Mouse (Mus musculus) ovary, postnatal 14 days (tissue): ENCODE measurements around the gene Xrcc1.
"Not testable (repeated sequence)": the region's sequence is repeated elsewhere in the genome, so short reads cannot be mapped to it uniquely, and the experiment has no call there.

ENCODE experiments used
- DNase-seq: peaks from one replicate; pipeline ENCODE4 v3.0.0; 2022; ENCODE audit warnings: low spot score

The Xrcc1 gene

GRCm38 (mm10) chr7:24546068-24546614 lies at the start of gene Xrcc1, which contains the start of gene Pinlyp:
Xrcc1 (plus strand) TSS chr7:24546289.
Pinlyp (minus strand) TSS chr7:24546118.
- DNase-seq: no peak

- DNase-seq: no peak
Observed at GRCm38 (mm10) chr7:24499856-24500577, 46.1 kb upstream of the Xrcc1 start.

GRCm38 (mm10) chr7:24500929-24501328 lies 45.2 kb upstream of the Xrcc1 start:
- no peak for DNase-seq

- no peak for DNase-seq
Observed at GRCm38 (mm10) chr7:24501492-24501891, 44.6 kb upstream of the Xrcc1 start.

- no peak for DNase-seq
Observed at GRCm38 (mm10) chr7:24504004-24504403, 42.1 kb upstream of the Xrcc1 start.

GRCm38 (mm10) chr7:24504868-24505267 lies 41.2 kb upstream of the Xrcc1 start:
- no peak for DNase-seq

GRCm38 (mm10) chr7:24505447-24506064 lies 40.5 kb upstream of the Xrcc1 start:
- DNase-seq: no peak

- DNase-seq: no peak
Observed at GRCm38 (mm10) chr7:24506065-24506459, 40.0 kb upstream of the Xrcc1 start.

GRCm38 (mm10) chr7:24506476-24506837 lies 39.6 kb upstream of the Xrcc1 start:
- DNase-seq: peak; percentile 47

- DNase-seq: peak; percentile 76
Observed at GRCm38 (mm10) chr7:24506838-24507725, 39.0 kb upstream of the Xrcc1 start, which contains the start of gene Zfp428. Zfp428 (plus strand) TSS chr7:24507006.

- no peak for DNase-seq
Observed at GRCm38 (mm10) chr7:24507726-24508114, 38.4 kb upstream of the Xrcc1 start.

- no peak for DNase-seq
Observed at GRCm38 (mm10) chr7:24512355-24512754, 33.7 kb upstream of the Xrcc1 start, which contains the start of gene AC161166.1. AC161166.1 (minus strand) TSS chr7:24512455.

- not testable (repeated sequence) for DNase-seq
Observed at GRCm38 (mm10) chr7:24516319-24516718, 29.8 kb upstream of the Xrcc1 start.

- no peak for DNase-seq
Observed at GRCm38 (mm10) chr7:24517077-24517476, 29.0 kb upstream of the Xrcc1 start.

GRCm38 (mm10) chr7:24517654-24518053 lies 28.4 kb upstream of the Xrcc1 start:
- no peak for DNase-seq

- no peak for DNase-seq
Observed at GRCm38 (mm10) chr7:24519130-24519529, 27.0 kb upstream of the Xrcc1 start.

- not testable (repeated sequence) for DNase-seq
Observed at GRCm38 (mm10) chr7:24520054-24520453, 26.0 kb upstream of the Xrcc1 start.

- no peak for DNase-seq
Observed at GRCm38 (mm10) chr7:24522805-24523204, 23.3 kb upstream of the Xrcc1 start.

GRCm38 (mm10) chr7:24523723-24524122 lies 22.4 kb upstream of the Xrcc1 start:
- no peak for DNase-seq

- no peak for DNase-seq
Observed at GRCm38 (mm10) chr7:24524978-24525377, 21.1 kb upstream of the Xrcc1 start.

GRCm38 (mm10) chr7:24525686-24526420 lies 20.2 kb upstream of the Xrcc1 start:
- no peak for DNase-seq
